Comparison of ENCODE assay signal across 20 mouse cellular contexts in genomic region chr4:54162308-54162707, GRCm38 (mm10).
DNase-seq lines count a peak whose midpoint lies in the region; ATAC-seq and TF ChIP-seq lines count a peak whose summit lies in the region.
"Had no signal": no experiment of that assay in that cellular context is flagged by ENCODE, and none has a peak within 500 bp of the region (broad histone marks: within the 10 kb centered on the region; RNA-seq: fewer than 3 reads in every experiment).

No protein-coding gene starts in this region.

- H3K9me3 ChIP-seq in forebrain, embryonic 14.5 days (replicated peaks; ENCODE audit: control insufficient read depth, low read length), result no peaks in the 10 kb centered on the region
- no peaks in the 10 kb centered on the region for H3K9me3 ChIP-seq in forebrain, embryonic 11.5 days (ENCODE audit: control insufficient read depth, low read length)
- H3K9me3 ChIP-seq in midbrain, embryonic 13.5 days, result no peaks in the 10 kb centered on the region
- H3K9me3 ChIP-seq in midbrain, embryonic 11.5 days (ENCODE audit: control insufficient read depth, low read length), result no peaks in the 10 kb centered on the region
- H3K9me3 ChIP-seq in forebrain, postnatal 0 days (ENCODE audit: low read length), result no peaks in the 10 kb centered on the region
- no peaks in the 10 kb centered on the region for H3K9me3 ChIP-seq in heart, embryonic 10.5 days
- H3K9me3 ChIP-seq: hindbrain, embryonic 15.5 days; intestine, embryonic 15.5 days; megakaryocyte, embryonic 14.5 days; neural tube, embryonic 12.5 days; stomach, embryonic 15.5 days had no signal

- no peak overlapping the region for H3K9ac ChIP-seq in forebrain, embryonic 14.5 days (ENCODE audit: low read length)
- H3K9ac ChIP-seq in forebrain, embryonic 11.5 days (ENCODE audit: low read length), result no peak overlapping the region
- H3K9ac ChIP-seq in midbrain, embryonic 13.5 days (replicated peaks), result no peak overlapping the region
- no peak overlapping the region for H3K9ac ChIP-seq in midbrain, embryonic 11.5 days (ENCODE audit: low read length)
- 0 out of 2 replicates have a peak overlapping the region, but pooled peaks have one; percentile 18 for H3K9ac ChIP-seq in forebrain, postnatal 0 days
- H3K9ac ChIP-seq: hindbrain, embryonic 15.5 days; intestine, embryonic 15.5 days; liver, embryonic 14.5 days; lung, embryonic 14.5 days; neural tube, embryonic 12.5 days; stomach, embryonic 15.5 days had no signal

- 0 out of 2 replicates have a peak, but pooled peaks cover 2% of the 10 kb centered on the region for H3K4me1 ChIP-seq in forebrain, embryonic 14.5 days (ENCODE audit: control insufficient read depth, insufficient read depth, low read length)
- no peaks in the 10 kb centered on the region; the same call in 1 of the 2 replicates for H3K4me1 ChIP-seq in forebrain, embryonic 11.5 days (replicated peaks; ENCODE audit: control insufficient read depth, insufficient read depth, low read length)
- 0 out of 2 replicates have a peak, but pooled peaks cover 4% of the 10 kb centered on the region for H3K4me1 ChIP-seq in midbrain, embryonic 13.5 days (replicated peaks)
- H3K4me1 ChIP-seq in midbrain, embryonic 11.5 days (ENCODE audit: control insufficient read depth, insufficient read depth, low read length), result no peaks in the 10 kb centered on the region
- H3K4me1 ChIP-seq in forebrain, postnatal 0 days (ENCODE audit: insufficient read depth), result no peaks in the 10 kb centered on the region
- no peaks in the 10 kb centered on the region for H3K4me1 ChIP-seq in heart, embryonic 10.5 days
- H3K4me1 ChIP-seq: hindbrain, embryonic 15.5 days; intestine, embryonic 15.5 days; megakaryocyte, embryonic 14.5 days; stomach, embryonic 15.5 days had no signal

- no peak overlapping the region for H3K27ac ChIP-seq in forebrain, embryonic 14.5 days (ENCODE audit: low read depth, low read length)
- no peak overlapping the region for H3K27ac ChIP-seq in forebrain, embryonic 11.5 days (ENCODE audit: low read depth, low read length)
- H3K27ac ChIP-seq in midbrain, embryonic 13.5 days, result no peak overlapping the region
- no peak overlapping the region for H3K27ac ChIP-seq in midbrain, embryonic 11.5 days (ENCODE audit: low read depth, low read length)
- H3K27ac ChIP-seq in forebrain, postnatal 0 days (ENCODE audit: low read depth, low read length), result no peak overlapping the region
- no peak overlapping the region for H3K27ac ChIP-seq in heart, embryonic 10.5 days
- H3K27ac ChIP-seq: hindbrain, embryonic 15.5 days; intestine, embryonic 15.5 days; layer of hippocampus, adult 2 months; liver, embryonic 14.5 days; neural tube, embryonic 12.5 days; stomach, embryonic 15.5 days had no signal

- H3K27me3 ChIP-seq in forebrain, embryonic 14.5 days (replicated peaks; ENCODE audit: control insufficient read depth, insufficient read depth, low read length), result no peaks in the 10 kb centered on the region
- no peaks in the 10 kb centered on the region for H3K27me3 ChIP-seq in forebrain, embryonic 11.5 days (ENCODE audit: control insufficient read depth, insufficient read depth, low read length)
- no peaks in the 10 kb centered on the region for H3K27me3 ChIP-seq in midbrain, embryonic 13.5 days
- no peaks in the 10 kb centered on the region for H3K27me3 ChIP-seq in midbrain, embryonic 11.5 days (ENCODE audit: control insufficient read depth, insufficient read depth, low read length)
- no peaks in the 10 kb centered on the region for H3K27me3 ChIP-seq in forebrain, postnatal 0 days (ENCODE audit: insufficient read depth, low read length)
- H3K27me3 ChIP-seq in heart, embryonic 10.5 days (ENCODE audit: insufficient read depth, poor library complexity, severe bottlenecking), result no peaks in the 10 kb centered on the region
- H3K27me3 ChIP-seq: hindbrain, embryonic 15.5 days; intestine, embryonic 15.5 days; megakaryocyte, embryonic 14.5 days; neural tube, embryonic 12.5 days; stomach, embryonic 15.5 days had no signal

- H3K4me2 ChIP-seq in forebrain, embryonic 14.5 days (ENCODE audit: low read length), result no peak overlapping the region
- no peak overlapping the region for H3K4me2 ChIP-seq in forebrain, embryonic 11.5 days (ENCODE audit: low read depth, low read length, severe bottlenecking)
- no peak overlapping the region for H3K4me2 ChIP-seq in midbrain, embryonic 13.5 days (replicated peaks)
- H3K4me2 ChIP-seq in midbrain, embryonic 11.5 days, result no peak overlapping the region
- H3K4me2 ChIP-seq in forebrain, postnatal 0 days (ENCODE audit: low read depth), result no peak overlapping the region
- H3K4me2 ChIP-seq: hindbrain, embryonic 15.5 days; intestine, embryonic 15.5 days; lung, embryonic 14.5 days; neural tube, embryonic 12.5 days; stomach, embryonic 15.5 days had no signal

- H3K4me3 ChIP-seq in forebrain, embryonic 14.5 days (ENCODE audit: low read depth, low read length), result no peak overlapping the region
- H3K4me3 ChIP-seq in forebrain, embryonic 11.5 days (ENCODE audit: low read depth, low read length), result no peak overlapping the region
- H3K4me3 ChIP-seq in midbrain, embryonic 13.5 days (replicated peaks), result no peak overlapping the region
- no peak overlapping the region for H3K4me3 ChIP-seq in midbrain, embryonic 11.5 days (ENCODE audit: low read depth, low read length)
- no peak overlapping the region for H3K4me3 ChIP-seq in forebrain, postnatal 0 days (ENCODE audit: low read depth, low read length)
- no peak overlapping the region for H3K4me3 ChIP-seq in heart, embryonic 10.5 days
- H3K4me3 ChIP-seq: hindbrain, embryonic 15.5 days; intestine, embryonic 15.5 days; layer of hippocampus, adult 2 months; megakaryocyte, embryonic 14.5 days; neural tube, embryonic 12.5 days; stomach, embryonic 15.5 days had no signal

- peak; percentile 8 for DNase-seq in forebrain, embryonic 14.5 days (ENCODE audit: low spot score)
- no peak for DNase-seq in forebrain, embryonic 11.5 days (ENCODE audit: low spot score)
- no peak for DNase-seq in midbrain, embryonic 11.5 days (ENCODE audit: low spot score, missing footprints)
- DNase-seq in forebrain, postnatal 0 days, result no peak
- peak; percentile 38 for DNase-seq in retina, embryonic 14.5 days (ENCODE audit: low spot score)
- DNase-seq in heart, embryonic 10.5 days (ENCODE audit: low spot score), result no peak
- DNase-seq: adrenal gland, postnatal 25 days; cerebellum, adult 9-10 months; gastrocnemius, postnatal 14 days; heart, adult 18-20 months; lung, embryonic 14.5 days; thymus, postnatal 25 days had no signal

- TF ChIP-seq CTCF in forebrain, postnatal 0 days (IDR thresholded peaks at IDR 0.05; ENCODE audit: low read depth), result no peak

- ATAC-seq in forebrain, embryonic 14.5 days, result no peak
- no peak for ATAC-seq in forebrain, embryonic 11.5 days (replicated peaks; ENCODE audit: low FRiP score)
- 0 out of 2 replicates have a peak, but pooled peaks have one; percentile 20 for ATAC-seq in midbrain, embryonic 13.5 days
- no peak for ATAC-seq in midbrain, embryonic 11.5 days (ENCODE audit: low FRiP score)
- peak; percentile 48 for ATAC-seq in forebrain, postnatal 0 days
- ATAC-seq: intestine, embryonic 15.5 days had no signal

- WGBS in forebrain, embryonic 14.5 days, result 35% methylated on average over 8 of the region's 8 CpGs
- 61% methylated on average over 8 of the region's 8 CpGs for WGBS in forebrain, embryonic 11.5 days
- WGBS in midbrain, embryonic 13.5 days, result 55% methylated on average over 8 of the region's 8 CpGs
- 74% methylated on average over 8 of the region's 8 CpGs for WGBS in midbrain, embryonic 11.5 days
- WGBS in forebrain, postnatal 0 days, result 34% methylated on average over 8 of the region's 8 CpGs
- 80% methylated on average over 8 of the region's 8 CpGs for WGBS in heart, embryonic 10.5 days

- no peaks in the 10 kb centered on the region for H3K36me3 ChIP-seq in forebrain, embryonic 14.5 days (ENCODE audit: control insufficient read depth, insufficient read depth, low read length)
- no peaks in the 10 kb centered on the region for H3K36me3 ChIP-seq in forebrain, embryonic 11.5 days (ENCODE audit: control insufficient read depth, insufficient read depth, low read length)
- no peaks in the 10 kb centered on the region for H3K36me3 ChIP-seq in midbrain, embryonic 13.5 days
- H3K36me3 ChIP-seq in midbrain, embryonic 11.5 days (ENCODE audit: control insufficient read depth, insufficient read depth, low read length), result no peaks in the 10 kb centered on the region
- no peaks in the 10 kb centered on the region for H3K36me3 ChIP-seq in forebrain, postnatal 0 days (ENCODE audit: insufficient read depth)
- H3K36me3 ChIP-seq in heart, embryonic 10.5 days, result no peaks in the 10 kb centered on the region
- H3K36me3 ChIP-seq: hindbrain, embryonic 15.5 days; intestine, embryonic 15.5 days; neural tube, embryonic 12.5 days; stomach, embryonic 15.5 days had no signal

Comparison
In these comparisons a context has a peak if more than half of its experiments do, and no peak if none do; other contexts are left out.
1. ATAC-seq: peak in midbrain, embryonic 13.5 days (single experiment) and forebrain, postnatal 0 days (single experiment); none in forebrain, embryonic 14.5 days (single experiment), forebrain, embryonic 11.5 days (single experiment) and midbrain, embryonic 11.5 days (single experiment).
2. DNase-seq: peak in forebrain, embryonic 14.5 days (single experiment) and retina, embryonic 14.5 days (single experiment); none in forebrain, embryonic 11.5 days (single experiment), midbrain, embryonic 11.5 days (single experiment), forebrain, postnatal 0 days (single experiment) and heart, embryonic 10.5 days (single experiment).